Mouse (Mus musculus): ENCODE results near the gene Pah.

DNA sequence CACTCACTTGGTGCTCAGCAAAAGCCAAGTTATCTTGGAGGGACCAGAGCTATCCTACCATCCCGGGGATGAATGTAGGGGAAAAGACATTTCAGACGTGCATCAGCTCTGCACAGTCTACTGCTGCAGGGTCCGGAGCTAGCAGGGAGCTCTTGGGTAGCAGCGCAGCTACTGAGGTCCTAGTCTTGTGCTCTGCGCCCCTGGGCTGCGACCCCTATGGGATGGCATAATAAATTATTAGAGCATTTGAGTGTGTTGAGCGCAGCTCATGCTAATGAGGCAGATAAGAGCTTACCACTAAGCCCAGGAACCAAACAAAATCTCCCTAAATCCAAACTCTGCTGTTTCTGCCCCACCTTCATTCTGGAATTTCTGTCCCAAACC lies 19.9 kb upstream of the Pah start:
- no peak for TF ChIP-seq CTCF (IDR thresholded peaks at IDR 0.05; ENCODE audit: control insufficient read depth, insufficient read depth, insufficient replicate concordance, low read depth, low read length)
- no peak for TF ChIP-seq POLR2A (IDR thresholded peaks at IDR 0.05; ENCODE audit: control insufficient read depth, low read depth, low read length)
